Mouse (Mus musculus) kidney, embryonic 14.5 days (tissue): ENCODE measurements around the gene Dtx1. TPM values are rescaled to one million over a fixed set of nuclear protein-coding genes. Genes with fewer than 3 reads are reported as not detected.

Source experiments
- ATAC-seq: fragments of 200-750 bp; cut with Nextera tagmentation; 2 replicates; pipeline ENCODE4 v1.8.0; 2017; ENCODE audit warnings: moderate number of reproducible peaks, mild to moderate bottlenecking, moderate TSS enrichment, moderate library complexity; ENCODE audit not compliant: low FRiP score, low TSS enrichment
- H3K27ac ChIP-seq: fragments of 300-500 bp; sonication (generic); 2 replicates; pipeline ENCODE4 v1.5.1; 2014; ENCODE audit warnings: low read depth, mild to moderate bottlenecking, low read length, moderate library complexity, mixed read lengths
- H3K27me3 ChIP-seq: fragments of 300-500 bp; sonication (generic); 2 replicates; pipeline ENCODE4 v1.6.1; 2014; ENCODE audit warnings: mild to moderate bottlenecking, low read length; ENCODE audit not compliant: control insufficient read depth, insufficient read depth
- H3K36me3 ChIP-seq: fragments of 300-500 bp; sonication (generic); 2 replicates; pipeline ENCODE4 v1.6.1; 2014; ENCODE audit warnings: low read length, mixed read lengths; ENCODE audit not compliant: control insufficient read depth, insufficient read depth
- H3K4me1 ChIP-seq: fragments of 300-500 bp; sonication (generic); 2 replicates; pipeline ENCODE4 v1.6.1; 2014; ENCODE audit warnings: low read length, mixed read lengths; ENCODE audit not compliant: control insufficient read depth, insufficient read depth
- H3K4me2 ChIP-seq: fragments of 300-500 bp; sonication (generic); replicated peaks from 2 replicates; pipeline ENCODE4 v1.6.1; 2014; ENCODE audit warnings: low read depth, mild to moderate bottlenecking, low read length
- H3K4me3 ChIP-seq: fragments of 300-500 bp; sonication (generic); 2 replicates; pipeline ENCODE4 v1.5.1; 2014; ENCODE audit warnings: mild to moderate bottlenecking, low read length
- H3K9ac ChIP-seq: fragments of 300-500 bp; sonication (generic); 2 replicates; pipeline ENCODE4 v1.6.1; 2014; ENCODE audit warnings: low read depth, mild to moderate bottlenecking, low read length, moderate library complexity
- H3K9me3 ChIP-seq: fragments of 300-500 bp; sonication (generic); 2 replicates; pipeline ENCODE4 v1.6.1; 2016; ENCODE audit warnings: low read length; ENCODE audit not compliant: control insufficient read depth
- WGBS: fragments of 180-500 bp; shearing (Covaris S2); extraction: QIAGEN DNeasy Blood & Tissue Kit; methylation state at CpG from one replicate; pipeline ENCODE4 v1.1.7; 2014; 5-methylcytosine and 5-hydroxymethylcytosine counted together
- polyA plus RNA-seq: library from polyadenylated mRNA; unstranded; fragments of >200 nt; fragmentation: Nextera tagmentation; extraction: Ambion mirVana; gene quantifications from 2 replicates; pipeline ENCODE4 v1.2.1, GENCODE M21; 2014

Gene Dtx1
- polyA plus RNA-seq, 1 experiment from 2014 or later = 7.3 TPM

DNA sequence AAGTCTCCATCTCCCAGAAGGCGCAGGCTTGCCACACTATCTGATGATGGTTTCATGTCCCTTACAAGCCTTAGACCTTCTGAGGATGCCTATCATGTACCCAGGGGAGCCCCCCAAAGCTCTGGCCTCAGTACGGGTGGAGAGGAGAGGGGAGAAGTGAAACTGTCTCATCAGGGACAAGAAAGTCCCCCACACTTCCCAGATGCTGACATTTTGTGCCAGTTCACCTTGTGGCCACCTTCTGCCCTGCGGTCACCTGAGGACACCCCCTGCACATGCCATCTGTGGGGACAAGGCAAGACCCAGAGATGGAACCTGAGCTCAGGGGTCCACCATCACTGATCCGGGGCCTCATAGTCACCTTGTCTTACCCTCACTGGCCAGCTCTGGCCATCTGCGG lies 23.8 kb downstream of the Dtx1 start:
- ATAC-seq = no peak
- H3K9ac ChIP-seq = no peak overlapping the region
- H3K36me3 ChIP-seq = no peaks in the 10 kb centered on the region
- H3K9me3 ChIP-seq = no peaks in the 10 kb centered on the region
- 0 out of 2 replicates have a peak, but pooled peaks cover 3% of the 10 kb centered on the region for H3K4me1 ChIP-seq
- peaks cover 8% of the 10 kb centered on the region for H3K27me3 ChIP-seq
- H3K27ac ChIP-seq = no peak overlapping the region
- H3K4me2 ChIP-seq = no peak overlapping the region
- H3K4me3 ChIP-seq = no peak overlapping the region
- 87% methylated on average over 5 of the region's 5 CpGs for WGBS

GRCm38 (mm10) chr5:120687484-120687851 lies 24.3 kb downstream of the Dtx1 start:
- Histone ChIP-seq H3K4me1 (peaks cover 6% of the 10 kb centered on the region; the same call in 1 of the 2 replicates), H3K4me3 (no peak overlapping the region), H3K4me2 (no peak overlapping the region), H3K36me3 (no peaks in the 10 kb centered on the region), H3K27ac (no peak overlapping the region), H3K9me3 (no peaks in the 10 kb centered on the region), H3K9ac (no peak overlapping the region), H3K27me3 (peaks cover 9% of the 10 kb centered on the region; the same call in 1 of the 2 replicates)
- 81% methylated on average over 3 of the region's 3 CpGs for WGBS
- no peak for ATAC-seq

DNA sequence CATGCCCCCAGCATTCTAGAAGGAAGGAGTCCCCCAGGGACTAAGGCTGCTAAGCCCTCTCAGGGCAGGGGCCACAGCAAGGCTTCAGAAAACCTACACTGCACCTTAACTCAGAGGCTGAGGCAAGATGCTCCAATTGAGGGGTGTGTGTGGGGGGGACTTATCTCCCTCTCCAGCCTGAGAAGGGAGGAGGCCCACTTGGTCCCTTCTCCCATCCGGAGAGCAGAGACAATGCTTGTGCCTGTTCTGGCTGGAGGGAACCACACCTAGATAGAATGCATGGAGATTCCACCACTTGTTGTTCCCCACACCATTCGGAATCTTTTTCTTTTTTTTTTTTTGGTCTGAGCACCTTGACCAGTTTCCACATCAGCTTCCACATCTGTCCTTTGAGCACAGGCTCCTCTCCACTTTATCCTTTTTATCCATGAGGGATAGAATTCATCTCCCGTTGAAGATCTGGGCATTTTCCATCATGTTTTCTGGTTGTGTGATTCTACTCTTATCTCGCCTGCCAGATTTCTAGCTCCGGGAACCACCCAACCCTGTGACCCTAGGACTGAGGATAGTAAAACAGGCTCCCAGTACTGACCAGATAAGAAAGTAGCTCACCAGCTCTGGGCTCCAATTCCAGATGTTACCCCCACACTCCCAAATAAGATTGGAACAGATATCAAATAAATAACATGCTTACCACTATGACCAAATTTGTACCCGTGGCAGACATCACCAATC lies 24.8 kb downstream of the Dtx1 start:
- Histone ChIP-seq H3K9ac (no peak overlapping the region), H3K4me1 (peaks cover 6% of the 10 kb centered on the region; the same call in 1 of the 2 replicates), H3K36me3 (no peaks in the 10 kb centered on the region), H3K4me2 (no peak overlapping the region), H3K4me3 (no peak overlapping the region), H3K9me3 (no peaks in the 10 kb centered on the region), H3K27me3 (peaks cover 12% of the 10 kb centered on the region; the same call in 1 of the 2 replicates), H3K27ac (no peak overlapping the region)
- ATAC-seq = no peak
- 84% methylated on average over 6 of the region's 6 CpGs for WGBS

- 73% methylated on average over 8 of the region's 8 CpGs for WGBS
- Histone ChIP-seq H3K36me3 (no peaks in the 10 kb centered on the region), H3K4me3 (no peak overlapping the region), H3K9me3 (no peaks in the 10 kb centered on the region), H3K27me3 (peaks cover 12% of the 10 kb centered on the region; the same call in 1 of the 2 replicates), H3K4me1 (peaks cover 6% of the 10 kb centered on the region; the same call in 1 of the 2 replicates), H3K4me2 (no peak overlapping the region), H3K9ac (no peak overlapping the region), H3K27ac (no peak overlapping the region)
- no peak for ATAC-seq
Measured at GRCm38 (mm10) chr5:120685678-120686077, 26.0 kb downstream of the Dtx1 start.

DNA sequence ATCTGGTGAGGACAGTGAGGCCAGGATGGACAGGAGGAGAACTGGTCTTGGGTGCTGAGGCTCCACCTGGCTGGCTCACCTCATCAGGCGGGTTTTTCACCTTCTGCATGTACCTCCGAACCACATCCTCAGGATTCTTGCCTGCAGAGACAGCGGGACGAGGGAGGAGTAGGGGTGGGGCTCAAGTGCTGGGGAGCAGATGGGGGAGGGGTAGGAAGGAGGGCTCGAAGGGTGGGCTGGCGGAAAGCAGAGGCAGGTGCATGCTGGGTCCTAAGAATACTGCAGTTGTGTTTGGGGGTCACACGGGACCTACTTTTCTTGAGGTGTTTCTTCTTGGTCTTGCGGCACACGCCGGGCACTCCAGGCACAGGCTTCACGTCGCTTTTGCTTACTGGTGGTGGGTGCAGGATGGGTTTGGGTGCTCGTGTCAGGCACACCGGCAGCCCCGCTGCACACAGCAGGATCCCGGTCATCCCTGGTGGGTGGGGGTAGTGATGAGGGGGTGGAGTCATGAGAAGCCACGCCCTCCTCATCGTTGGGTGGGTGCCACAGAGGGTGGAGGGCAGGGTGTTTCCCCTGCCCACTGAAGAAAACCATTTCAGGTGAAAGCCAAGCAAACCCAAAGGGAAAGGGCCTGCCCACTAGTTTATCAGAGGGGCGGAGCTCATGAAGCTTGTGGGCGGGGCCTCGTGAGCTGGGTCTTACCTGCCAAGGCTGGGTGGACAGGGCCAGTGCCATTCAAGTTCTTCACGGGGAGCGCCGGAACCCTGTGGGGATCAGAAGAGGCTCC lies 28.6 kb downstream of the Dtx1 start:
- Histone ChIP-seq H3K4me3 (peak overlapping the region; percentile 15), H3K9ac (no peak overlapping the region), H3K36me3 (no peaks in the 10 kb centered on the region), H3K27ac (no peak overlapping the region), H3K4me2 (peak overlapping the region; percentile 32), H3K4me1 (peaks cover 16% of the 10 kb centered on the region; the same call in 1 of the 2 replicates), H3K9me3 (no peaks in the 10 kb centered on the region), H3K27me3 (peaks cover 14% of the 10 kb centered on the region)
- 7% methylated on average over 24 of the region's 24 CpGs for WGBS
- ATAC-seq = no peak

DNA sequence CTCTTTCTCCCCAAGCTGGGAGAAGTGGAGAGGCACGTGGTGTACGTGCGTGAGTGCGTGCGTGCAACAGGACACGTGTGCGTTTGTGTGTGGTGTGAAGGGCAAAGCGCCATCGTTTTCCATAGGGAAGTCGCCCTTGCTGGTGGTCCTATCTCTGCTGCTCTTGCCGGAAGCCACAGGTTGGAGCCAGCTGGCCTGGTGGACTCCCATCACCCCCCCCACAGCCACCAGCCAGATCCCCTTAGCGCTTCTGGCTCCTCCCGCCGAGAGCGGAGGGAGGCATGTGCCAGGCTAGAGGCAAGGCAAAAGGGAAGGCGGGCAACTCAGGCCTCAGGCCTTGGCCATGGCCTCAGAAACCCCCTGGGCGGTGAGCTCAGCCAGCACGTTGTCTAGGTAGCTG lies 30.8 kb downstream of the Dtx1 start:
- Histone ChIP-seq H3K4me2 (no peak overlapping the region), H3K4me1 (peaks cover 16% of the 10 kb centered on the region; the same call in 1 of the 2 replicates), H3K27me3 (peaks cover 11% of the 10 kb centered on the region), H3K4me3 (no peak overlapping the region), H3K36me3 (no peaks in the 10 kb centered on the region), H3K9ac (no peak overlapping the region), H3K27ac (no peak overlapping the region), H3K9me3 (no peaks in the 10 kb centered on the region)
- ATAC-seq = no peak
- 87% methylated on average over 18 of the region's 18 CpGs for WGBS

- WGBS = under 1% methylated on average over 24 of the region's 24 CpGs
- H3K27ac ChIP-seq = peak overlapping the region; percentile 53; the same call in 1 of the 2 replicates
- H3K27me3 ChIP-seq = peaks cover 11% of the 10 kb centered on the region
- H3K36me3 ChIP-seq = no peaks in the 10 kb centered on the region
- peak overlapping the region; percentile 46 for H3K4me2 ChIP-seq
- H3K9me3 ChIP-seq = no peaks in the 10 kb centered on the region
- H3K9ac ChIP-seq = peak overlapping the region; percentile 44; the same call in 1 of the 2 replicates
- peaks cover 16% of the 10 kb centered on the region; the same call in 1 of the 2 replicates for H3K4me1 ChIP-seq
- ATAC-seq = peak; percentile 82
- H3K4me3 ChIP-seq = peak overlapping the region; percentile 31; the same call in 1 of the 2 replicates
Measured at GRCm38 (mm10) chr5:120679676-120680555, 31.8 kb downstream of the Dtx1 start.

- H3K4me2 ChIP-seq = no peak overlapping the region
- no peak for ATAC-seq
- no peak overlapping the region for H3K4me3 ChIP-seq
- peaks cover 5% of the 10 kb centered on the region for H3K27me3 ChIP-seq
- H3K36me3 ChIP-seq = no peaks in the 10 kb centered on the region
- H3K9me3 ChIP-seq = no peaks in the 10 kb centered on the region
- H3K27ac ChIP-seq = no peak overlapping the region
- H3K4me1 ChIP-seq = peaks cover 14% of the 10 kb centered on the region; the same call in 1 of the 2 replicates
- whole genome bisulfite sequencing = 23% methylated on average over 2 of the region's 2 CpGs
- no peak overlapping the region for H3K9ac ChIP-seq
Measured at GRCm38 (mm10) chr5:120677516-120677915, 34.2 kb downstream of the Dtx1 start.
